Mouse (Mus musculus) intestine, postnatal 0 days (tissue): Measurements from ENCODE around the gene Akap9. TPM values are rescaled to one million over a fixed set of nuclear protein-coding genes. Genes with fewer than 3 reads are reported as not detected.

ENCODE experiments used
- ATAC-seq: fragments of 200-750 bp; cut with Nextera tagmentation; 2 replicates; pipeline ENCODE4 v1.8.0; 2017; ENCODE audit warnings: mild to moderate bottlenecking, moderate TSS enrichment, moderate library complexity
- H3K27ac ChIP-seq: fragments of 300-500 bp; sonication (generic); 2 replicates; pipeline ENCODE4 v1.5.1; 2014; ENCODE audit warnings: mild to moderate bottlenecking, low read depth, low read length, moderate library complexity
- H3K27me3 ChIP-seq: fragments of 300-500 bp; sonication (generic); replicated peaks from 2 replicates; pipeline ENCODE4 v1.6.1; 2014; ENCODE audit warnings: low read length, mixed read lengths; ENCODE audit not compliant: control insufficient read depth, insufficient read depth
- H3K36me3 ChIP-seq: fragments of 300-500 bp; sonication (generic); 2 replicates; pipeline ENCODE4 v1.6.1; 2014; ENCODE audit warnings: mild to moderate bottlenecking, moderate library complexity; ENCODE audit not compliant: control insufficient read depth, insufficient read depth
- H3K4me1 ChIP-seq: fragments of 300-500 bp; sonication (generic); replicated peaks from 2 replicates; pipeline ENCODE4 v1.6.1; 2014; ENCODE audit warnings: antibody characterized with exemption, low read length, mixed read lengths; ENCODE audit not compliant: control insufficient read depth, insufficient read depth
- H3K4me2 ChIP-seq: fragments of 300-500 bp; sonication (generic); replicated peaks from 2 replicates; pipeline ENCODE4 v1.6.1; 2014; ENCODE audit warnings: low read depth, mild to moderate bottlenecking, moderate library complexity
- H3K4me3 ChIP-seq: fragments of 300-500 bp; sonication (generic); 2 replicates; pipeline ENCODE4 v1.5.1; 2014; ENCODE audit warnings: low read depth, low read length
- H3K9ac ChIP-seq: fragments of 300-500 bp; sonication (generic); 2 replicates; pipeline ENCODE4 v1.6.1; 2014; ENCODE audit warnings: mild to moderate bottlenecking, low read depth, low read length
- H3K9me3 ChIP-seq: fragments of 300-500 bp; sonication (generic); 2 replicates; pipeline ENCODE4 v1.6.1; 2016; ENCODE audit warnings: mixed run types; ENCODE audit not compliant: control insufficient read depth
- CTCF ChIP-seq: sonication (generic); IDR thresholded peaks from 2 replicates; pipeline ENCODE4 v1.5.1; 2016; ENCODE audit warnings: low read depth, mild to moderate bottlenecking, control low read depth, antibody characterized with exemption, moderate library complexity
- WGBS: fragments of 180-500 bp; shearing (Covaris S2); extraction: QIAGEN DNeasy Blood & Tissue Kit; methylation state at CpG from one replicate; pipeline ENCODE4 v1.1.7; 2014; 5-methylcytosine and 5-hydroxymethylcytosine counted together
- polyA plus RNA-seq: library from polyadenylated mRNA; unstranded; fragments of >200 nt; fragmentation: Nextera tagmentation; extraction: Ambion mirVana; gene quantifications from 2 replicates; pipeline ENCODE4 v1.2.1, GENCODE M21; 2015

Akap9 gene
- polyA plus RNA-seq, 1 experiment from 2014 or later = 79.1 TPM

DNA sequence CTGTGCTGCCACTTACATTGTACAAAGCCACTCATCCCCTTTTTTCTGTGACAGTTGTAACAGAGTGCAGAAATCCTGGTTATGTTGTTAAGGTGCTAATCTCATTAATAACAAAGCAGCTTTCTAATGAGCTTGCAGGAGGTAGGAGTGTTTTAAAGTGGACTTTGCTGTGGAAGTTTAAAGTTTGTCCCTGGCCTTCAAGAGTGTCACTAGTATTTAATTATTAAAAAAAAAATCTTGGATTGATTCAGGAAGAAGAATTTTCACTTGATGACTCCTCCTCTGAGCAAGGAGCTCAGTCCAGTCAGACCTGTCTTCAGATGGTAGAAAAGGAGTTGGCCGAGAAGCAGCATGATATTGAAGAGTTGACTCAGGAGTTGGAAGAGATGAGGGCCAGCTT lies 26.7 kb downstream of the Akap9 start:
- Histone ChIP-seq H3K4me2 (no peak overlapping the region), H3K4me3 (no peak overlapping the region), H3K4me1 (no peaks in the 10 kb centered on the region), H3K9ac (no peak overlapping the region), H3K9me3 (no peaks in the 10 kb centered on the region), H3K27ac (no peak overlapping the region), H3K36me3 (peaks cover 42% of the 10 kb centered on the region), H3K27me3 (no peaks in the 10 kb centered on the region)
- TF ChIP-seq CTCF = no peak
- 94% methylated on average over 1 of the region's 1 CpGs for WGBS
- no peak for ATAC-seq

DNA sequence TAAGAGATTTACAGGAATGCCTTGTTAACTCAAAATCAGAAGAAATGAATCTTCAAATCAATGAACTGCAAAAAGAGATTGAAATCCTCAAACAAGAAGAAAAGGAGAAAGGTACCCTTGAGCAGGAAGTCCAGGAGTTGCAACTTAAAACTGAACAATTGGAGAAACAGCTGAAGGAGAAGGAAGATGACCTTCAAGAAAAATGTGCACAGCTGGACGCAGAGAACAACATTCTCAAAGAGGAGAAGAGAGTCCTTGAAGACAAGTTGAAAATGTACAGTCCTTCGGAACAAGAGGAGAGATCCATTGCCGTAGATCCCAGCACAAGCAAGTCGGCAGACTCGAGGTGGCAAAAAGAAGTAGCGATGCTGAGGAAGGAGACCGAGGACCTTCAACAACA lies 33.4 kb downstream of the Akap9 start:
- H3K36me3 ChIP-seq = peaks cover 27% of the 10 kb centered on the region
- no peaks in the 10 kb centered on the region for H3K4me1 ChIP-seq
- 89% methylated on average over 7 of the region's 7 CpGs for WGBS
- H3K27me3 ChIP-seq = no peaks in the 10 kb centered on the region
- no peak overlapping the region for H3K9ac ChIP-seq
- H3K27ac ChIP-seq = no peak overlapping the region
- TF ChIP-seq CTCF = no peak
- H3K9me3 ChIP-seq = no peaks in the 10 kb centered on the region
- H3K4me3 ChIP-seq = no peak overlapping the region
- H3K4me2 ChIP-seq = no peak overlapping the region
- ATAC-seq = no peak

DNA sequence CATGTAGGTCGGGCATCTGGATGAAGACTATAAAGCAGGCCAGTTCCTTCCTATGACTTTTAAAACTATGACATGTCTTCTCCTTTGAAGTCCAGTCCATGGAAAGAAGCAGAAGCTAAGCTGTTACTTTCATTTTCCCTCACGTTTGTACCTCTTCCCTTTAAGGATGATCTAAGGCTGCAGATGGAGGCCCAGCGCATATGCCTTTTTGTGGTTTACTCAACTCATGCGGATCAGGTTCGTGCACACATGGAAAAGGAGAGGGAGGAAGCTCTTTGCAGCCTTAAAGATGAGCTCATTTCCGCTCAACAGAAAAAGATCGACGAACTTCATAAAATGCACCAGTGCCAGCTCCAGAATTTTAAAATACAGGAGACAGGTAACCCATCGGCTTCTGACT lies 40.6 kb downstream of the Akap9 start:
- Histone ChIP-seq H3K9ac (no peak overlapping the region), H3K9me3 (no peaks in the 10 kb centered on the region), H3K27ac (no peak overlapping the region), H3K4me2 (no peak overlapping the region), H3K4me3 (no peak overlapping the region), H3K4me1 (no peaks in the 10 kb centered on the region), H3K36me3 (peaks cover 34% of the 10 kb centered on the region), H3K27me3 (no peaks in the 10 kb centered on the region)
- TF ChIP-seq CTCF = no peak
- WGBS = 93% methylated on average over 9 of the region's 9 CpGs
- ATAC-seq = no peak

- H3K9ac ChIP-seq = no peak overlapping the region
- TF ChIP-seq CTCF = no peak
- no peak overlapping the region for H3K4me2 ChIP-seq
- ATAC-seq = no peak
- H3K4me3 ChIP-seq = no peak overlapping the region
- no peak overlapping the region for H3K27ac ChIP-seq
- H3K27me3 ChIP-seq = no peaks in the 10 kb centered on the region
- H3K9me3 ChIP-seq = no peaks in the 10 kb centered on the region
- 93% methylated on average over 6 of the region's 6 CpGs for WGBS
- H3K36me3 ChIP-seq = peaks cover 41% of the 10 kb centered on the region
- H3K4me1 ChIP-seq = no peaks in the 10 kb centered on the region
These were observed 41.3 kb downstream of the Akap9 start for GRCm38 (mm10) chr5:3969114-3969513.

DNA sequence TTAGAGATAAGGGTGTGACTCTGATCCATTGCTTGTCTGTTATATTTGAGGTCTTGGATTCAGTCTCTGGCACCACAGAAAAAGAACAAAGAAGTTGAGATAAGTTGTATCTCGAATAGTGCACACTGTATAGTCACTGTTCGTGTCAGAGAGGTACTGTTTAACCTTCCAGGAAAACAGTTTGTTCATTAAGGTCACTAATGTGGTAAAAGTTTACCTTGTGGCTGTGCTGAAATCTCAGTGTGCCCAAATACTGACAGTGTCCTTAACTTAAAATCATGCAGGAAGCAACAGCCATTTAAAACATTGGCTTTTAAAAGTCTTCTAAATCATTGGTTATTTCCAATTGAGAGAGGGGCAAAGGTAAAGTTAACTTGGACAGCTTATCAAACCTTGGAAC lies 43.1 kb downstream of the Akap9 start:
- no peaks in the 10 kb centered on the region for H3K27me3 ChIP-seq
- no peak overlapping the region for H3K27ac ChIP-seq
- H3K4me2 ChIP-seq = no peak overlapping the region
- H3K9ac ChIP-seq = no peak overlapping the region
- no peak overlapping the region for H3K4me3 ChIP-seq
- peaks cover 51% of the 10 kb centered on the region for H3K36me3 ChIP-seq
- TF ChIP-seq CTCF = no peak
- no peaks in the 10 kb centered on the region for H3K9me3 ChIP-seq
- 75% methylated on average over 2 of the region's 2 CpGs for WGBS
- H3K4me1 ChIP-seq = no peaks in the 10 kb centered on the region
- ATAC-seq = no peak

DNA sequence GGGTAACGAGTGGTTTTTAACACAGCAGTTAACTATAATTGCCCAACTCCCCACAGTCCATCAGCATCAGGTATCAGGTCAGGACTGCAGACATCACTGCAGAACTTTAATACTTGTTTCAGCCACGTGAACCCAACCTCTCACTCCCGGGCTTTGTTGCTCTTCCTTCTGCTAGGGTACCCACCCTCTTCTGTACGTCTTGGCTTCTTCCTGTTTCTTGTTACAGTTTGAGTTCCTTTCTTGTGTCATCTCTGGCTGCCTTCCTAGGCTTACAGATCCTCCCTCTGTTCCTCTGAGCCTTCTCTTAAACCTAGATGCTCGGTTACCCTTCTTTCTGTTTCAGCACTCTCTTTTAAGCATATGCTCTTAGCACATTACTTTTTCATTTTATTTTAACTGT lies 45.9 kb downstream of the Akap9 start:
- no peak overlapping the region for H3K9ac ChIP-seq
- H3K4me3 ChIP-seq = no peak overlapping the region
- no peak overlapping the region for H3K27ac ChIP-seq
- ATAC-seq = no peak
- H3K9me3 ChIP-seq = no peaks in the 10 kb centered on the region
- H3K36me3 ChIP-seq = peaks cover 69% of the 10 kb centered on the region
- no peaks in the 10 kb centered on the region for H3K4me1 ChIP-seq
- no peak overlapping the region for H3K4me2 ChIP-seq
- WGBS = 85% methylated on average over 5 of the region's 5 CpGs
- no peaks in the 10 kb centered on the region for H3K27me3 ChIP-seq
- TF ChIP-seq CTCF = no peak

GRCm38 (mm10) chr5:3974896-3975295 lies 47.0 kb downstream of the Akap9 start:
- ATAC-seq = no peak
- no peak overlapping the region for H3K4me3 ChIP-seq
- no peak for TF ChIP-seq CTCF
- no peaks in the 10 kb centered on the region for H3K27me3 ChIP-seq
- H3K9ac ChIP-seq = no peak overlapping the region
- 74% methylated on average over 6 of the region's 6 CpGs for WGBS
- H3K4me2 ChIP-seq = no peak overlapping the region
- H3K9me3 ChIP-seq = no peaks in the 10 kb centered on the region
- H3K4me1 ChIP-seq = no peaks in the 10 kb centered on the region
- H3K27ac ChIP-seq = no peak overlapping the region
- H3K36me3 ChIP-seq = peaks cover 66% of the 10 kb centered on the region
